Mouse (Mus musculus) CH12.LX (cell line): Measurements from ENCODE around the gene Zfp607a. TPM values are rescaled to one million over a fixed set of nuclear protein-coding genes. Genes with fewer than 3 reads are reported as not detected.
"Not testable (repeated sequence)": the region's sequence is repeated elsewhere in the genome, so short reads cannot be mapped to it uniquely, and the experiment has no call there.

Source experiments
- DNase-seq: peaks from one replicate; pipeline ENCODE4 v3.0.0-alpha.2; 2013; ENCODE audit errors: extremely low read depth
- H3K27ac ChIP-seq: 2 replicates; pipeline ENCODE4 v1.5.1; 2012; ENCODE audit warnings: low read depth, mild to moderate bottlenecking, control low read depth, moderate library complexity; ENCODE audit not compliant: insufficient read depth
- H3K27me3 ChIP-seq: replicated peaks from 2 replicates; pipeline ENCODE3; 2012; ENCODE audit warnings: inconsistent platforms
- H3K36me3 ChIP-seq, 2 experiments: replicated peaks in 1 of 2; 2 replicates each; pipeline versions ENCODE3 to v1.6.1; 2012; ENCODE audit warnings: inconsistent platforms in 1 of 2, low read length in 1 of 2, mild to moderate bottlenecking in 1 of 2, mixed read lengths in 1 of 2, moderate library complexity in 1 of 2; ENCODE audit not compliant: control insufficient read depth in 1 of 2, insufficient read depth in 1 of 2
- H3K4me1 ChIP-seq, 2 experiments: 2 replicates each; pipeline ENCODE4 v1.6.1; 2012; ENCODE audit warnings: inconsistent platforms in 1 of 2, moderate library complexity in 1 of 2; ENCODE audit not compliant: insufficient read depth in 2 of 2, control insufficient read depth in 1 of 2
- H3K4me2 ChIP-seq: 2 replicates; pipeline ENCODE4 v1.6.1; 2012; ENCODE audit warnings: low read depth, mild to moderate bottlenecking, control low read depth; ENCODE audit not compliant: poor library complexity, insufficient read depth, severe bottlenecking
- H3K4me3 ChIP-seq, 3 experiments: fragments of 150-350 bp in 1 of 3; sonication (generic) in 1 of 3; replicated peaks in 1 of 3; 2 replicates each; pipeline versions ENCODE3 to v1.5.1; 2011 to 2012; ENCODE audit warnings: low read depth in 2 of 3, low read length in 2 of 3, mild to moderate bottlenecking in 2 of 3, moderate library complexity in 2 of 3, control low read depth in 1 of 3, improper control_type of control experiment in 1 of 3, inconsistent platforms in 1 of 3, mixed read lengths in 1 of 3; ENCODE audit not compliant: poor library complexity in 1 of 3
- H3K79me2 ChIP-seq: replicated peaks from 2 replicates; pipeline ENCODE4 v1.6.1; 2012; ENCODE audit warnings: mild to moderate bottlenecking, moderate library complexity; ENCODE audit not compliant: control insufficient read depth, poor library complexity, insufficient read depth, severe bottlenecking; ENCODE audit errors: extremely low read depth
- H3K9ac ChIP-seq: 2 replicates; pipeline ENCODE4 v1.6.1; 2012; ENCODE audit warnings: low read depth, mild to moderate bottlenecking, control low read depth, moderate library complexity; ENCODE audit not compliant: insufficient read depth
- H3K9me3 ChIP-seq: replicated peaks from 2 replicates; pipeline ENCODE3; 2012; ENCODE audit warnings: low read length, inconsistent platforms, mixed read lengths
- BHLHE40 ChIP-seq: IDR thresholded peaks from 2 replicates; pipeline ENCODE4 v1.6.1; 2011; ENCODE audit warnings: mild to moderate bottlenecking, low read depth, low read length, improper control_type of control experiment
- CHD1 ChIP-seq: IDR thresholded peaks from 2 replicates; pipeline ENCODE4 v1.6.1; 2012; ENCODE audit warnings: low read depth, low read length, improper control_type of control experiment, inconsistent platforms
- CHD2 ChIP-seq: IDR thresholded peaks from 2 replicates; pipeline ENCODE4 v1.6.1; 2011; ENCODE audit warnings: low read length, improper control_type of control experiment
- CTCF ChIP-seq, 2 experiments: IDR thresholded peaks in 1 of 2; conservative IDR thresholded peaks in 1 of 2; 2 replicates each; pipeline ENCODE4 v1.5.1; 2011 to 2012; ENCODE audit warnings: low read depth in 2 of 2, low read length in 2 of 2, improper control_type of control experiment in 1 of 2, inconsistent platforms in 1 of 2, mild to moderate bottlenecking in 1 of 2, moderate library complexity in 1 of 2
- E2F4 ChIP-seq: IDR thresholded peaks from 2 replicates; pipeline ENCODE4 v1.6.1; 2011; ENCODE audit warnings: low read depth, low read length, improper control_type of control experiment; ENCODE audit not compliant: insufficient replicate concordance
- ELF1 ChIP-seq: IDR thresholded peaks from 2 replicates; pipeline ENCODE4 v1.6.1; 2014; ENCODE audit warnings: low read depth, mild to moderate bottlenecking, inconsistent platforms, low read length, improper control_type of control experiment
- GABPA ChIP-seq: IDR thresholded peaks from 2 replicates; pipeline ENCODE4 v1.6.1; 2012; ENCODE audit warnings: low read depth, low read length, improper control_type of control experiment, inconsistent platforms; ENCODE audit not compliant: insufficient replicate concordance
- HCFC1 ChIP-seq: IDR thresholded peaks from 2 replicates; pipeline ENCODE4 v1.6.1; 2012; ENCODE audit warnings: low read depth, mild to moderate bottlenecking, inconsistent platforms, low read length, improper control_type of control experiment
- IRF4 ChIP-seq: IDR thresholded peaks from 2 replicates; pipeline ENCODE4 v1.6.1; 2014; ENCODE audit warnings: low read depth, mild to moderate bottlenecking, inconsistent platforms, low read length, improper control_type of control experiment
- JUN ChIP-seq: IDR thresholded peaks from 2 replicates; pipeline ENCODE4 v1.6.1; 2011; ENCODE audit warnings: low read depth, mild to moderate bottlenecking, low read length, improper control_type of control experiment, moderate library complexity; ENCODE audit not compliant: insufficient read depth
- MAFK ChIP-seq: IDR thresholded peaks from 2 replicates; pipeline ENCODE4 v1.6.1; 2011; ENCODE audit warnings: low read length, improper control_type of control experiment; ENCODE audit not compliant: insufficient replicate concordance
- MAX ChIP-seq: IDR thresholded peaks from 2 replicates; pipeline ENCODE4 v1.6.1; 2011; ENCODE audit warnings: low read length, improper control_type of control experiment
- MEF2A ChIP-seq: IDR thresholded peaks from 2 replicates; pipeline ENCODE4 v1.6.1; 2014; ENCODE audit warnings: low read depth, mild to moderate bottlenecking, inconsistent platforms, low read length, improper control_type of control experiment, borderline replicate concordance
- MXI1 ChIP-seq: IDR thresholded peaks from 2 replicates; pipeline ENCODE4 v1.6.1; 2011; ENCODE audit warnings: mild to moderate bottlenecking, low read depth, low read length, improper control_type of control experiment
- MYC ChIP-seq: IDR thresholded peaks from 2 replicates; pipeline ENCODE4 v1.6.1; 2011; ENCODE audit warnings: low read depth, mild to moderate bottlenecking, improper control_type of control experiment, low read length
- NELFE ChIP-seq: IDR thresholded peaks from 2 replicates; pipeline ENCODE4 v1.6.1; 2011; ENCODE audit warnings: low read depth, low read length, improper control_type of control experiment
- PAX5 ChIP-seq: IDR thresholded peaks from 2 replicates; pipeline ENCODE4 v1.6.1; 2012; ENCODE audit warnings: low read length, inconsistent platforms, mixed read lengths
- POLR2A ChIP-seq: IDR thresholded peaks from 2 replicates; pipeline ENCODE4 v1.6.1; 2011; ENCODE audit warnings: low read depth, mild to moderate bottlenecking, improper control_type of control experiment, low read length
- POLR2AphosphoS2 ChIP-seq: IDR thresholded peaks from 2 replicates; pipeline ENCODE4 v1.6.1; 2011; ENCODE audit warnings: low read depth, low read length, improper control_type of control experiment
- RAD21 ChIP-seq: IDR thresholded peaks from 2 replicates; pipeline ENCODE4 v1.6.1; 2011; ENCODE audit warnings: low read depth, mild to moderate bottlenecking, low read length, improper control_type of control experiment, moderate library complexity
- RCOR1 ChIP-seq: conservative IDR thresholded peaks from 2 replicates; pipeline ENCODE4 v1.6.1; 2012; ENCODE audit warnings: low read depth, mild to moderate bottlenecking, inconsistent platforms, low read length, improper control_type of control experiment
- SIN3A ChIP-seq: IDR thresholded peaks from 2 replicates; pipeline ENCODE4 v1.6.1; 2012; ENCODE audit warnings: low read length, improper control_type of control experiment, inconsistent platforms
- SMC3 ChIP-seq: IDR thresholded peaks from 2 replicates; pipeline ENCODE4 v1.6.1; 2011; ENCODE audit warnings: low read depth, low read length, improper control_type of control experiment
- UBTF ChIP-seq: IDR thresholded peaks from 2 replicates; pipeline ENCODE4 v1.6.1; 2012; ENCODE audit warnings: low read depth, mild to moderate bottlenecking, inconsistent platforms, low read length, improper control_type of control experiment, moderate library complexity
- USF1 ChIP-seq: IDR thresholded peaks from 2 replicates; pipeline ENCODE4 v1.6.1; 2014; ENCODE audit warnings: low read depth, mild to moderate bottlenecking, inconsistent platforms, low read length, improper control_type of control experiment
- USF2 ChIP-seq: conservative IDR thresholded peaks from 2 replicates; pipeline ENCODE4 v1.6.1; 2011; ENCODE audit warnings: low read depth, low read length, improper control_type of control experiment
- ZC3H11A ChIP-seq: IDR thresholded peaks from 2 replicates; pipeline ENCODE4 v1.6.1; 2012; ENCODE audit warnings: low read depth, mild to moderate bottlenecking, inconsistent platforms, low read length, improper control_type of control experiment
- ZMIZ1 ChIP-seq: IDR thresholded peaks from 2 replicates; pipeline ENCODE4 v1.6.1; 2012; ENCODE audit warnings: low read depth, mild to moderate bottlenecking, inconsistent platforms, low read length, improper control_type of control experiment
- ZNF384 ChIP-seq: IDR thresholded peaks from 2 replicates; pipeline ENCODE4 v1.6.1; 2012; ENCODE audit warnings: low read depth, low read length, improper control_type of control experiment, inconsistent platforms
- dilution Hi-C: fragments of 300-500 bp; cut with MboI; formaldehyde crosslinking; loops from 2 replicates; pipeline ENCODE4 v1.14.3; 2020; ENCODE audit warnings: low sequenced_read_pairs; ENCODE audit not compliant: extremely low pct_unique_long_range_greater_than_20kb, extremely low pct_ligation_motif_present
- in situ Hi-C: fragments of 300-500 bp; cut with MboI; formaldehyde crosslinking; loops from 3 replicates; pipeline ENCODE4 v1.14.3; 2019; ENCODE audit warnings: low sequenced_read_pairs, low pct_ligation_motif_present, low pct_unique_long_range_greater_than_20kb, mixed read lengths
- polyA plus RNA-seq: library from polyadenylated mRNA; unstranded; fragments of >175 nt; gene quantifications from 2 replicates; pipeline ENCODE4 v1.2.1, GENCODE M21; 2012; ENCODE audit warnings: low read depth; ENCODE audit not compliant: insufficient read length
- total RNA-seq, 2 experiments: library from RNA; depleted of rRNA; stranded (reverse); fragments of 300-350 nt in 1 of 2; fragments of >200 nt in 1 of 2; gene quantifications; 2 replicates each; pipeline ENCODE4 v1.2.3; 2012 to 2014

The Zfp607a gene
- total and polyA plus RNA-seq, 3 experiments = 5.8 to 7.0 (median 6.8) TPM

GRCm38 (mm10) chr7:27927041-27927440, 69.7 kb downstream of the Zfp607a start:
- in situ Hi-C loops = loop anchor here (25.0 kb wide), 1 partner anchor 90 kb away; the partner anchor contains the start of gene Zfp59
- H3K4me2 ChIP-seq = not testable (repeated sequence)

GRCm38 (mm10) chr7:27928818-27929695, 71.7 kb downstream of the Zfp607a start, which contains the start of gene Zfp974:
TSS of gene Zfp974 (minus strand) at chr7:27929460.
- Histone ChIP-seq H3K79me2 (peaks cover 3% of the 10 kb centered on the region), H3K4me2 (peak within 1 kb of the TSS; percentile 81), H3K9ac (peak within 1 kb of the TSS; percentile 75), H3K27me3 (no peaks in the 10 kb centered on the region), H3K9me3 (no peaks in the 10 kb centered on the region), H3K36me3 (peaks cover 6 to 12% of the 10 kb centered on the region in 2 experiments), H3K4me3 (peak within 1 kb of the TSS; percentile 69 to 77 (median 71)), H3K4me1 (peaks cover 13 to 39% of the 10 kb centered on the region in 2 experiments), H3K27ac (no peak within 1 kb of the TSS)
- in situ Hi-C loops (loop anchor here (25.0 kb wide), 1 partner anchor 92 kb away; the partner anchor contains the start of gene Zfp59), dilution Hi-C loops (no loop called here)
- peak; percentile 76 for DNase-seq
- TF ChIP-seq POLR2AphosphoS2 = no peak
- peak; percentile 28; the same call in 1 of the 2 replicates for TF ChIP-seq MEF2A
- TF ChIP-seq GABPA = no peak
- peak; percentile 89 for TF ChIP-seq ELF1
- 0 out of 2 replicates have a peak, but pooled peaks have one; percentile 45 for TF ChIP-seq CHD1
- TF ChIP-seq USF1 = no peak
- peak; percentile 53; the same call in 1 of the 2 replicates for TF ChIP-seq IRF4
- TF ChIP-seq MYC = peak; percentile 88
- TF ChIP-seq BHLHE40 = no peak
- peak; percentile 66 for TF ChIP-seq POLR2A
- no peak for TF ChIP-seq E2F4
- TF ChIP-seq PAX5 = no peak
- TF ChIP-seq SMC3 = no peak
- TF ChIP-seq CTCF (conservative IDR thresholded peaks at IDR 0.05 in 1 of 2, IDR thresholded peaks at IDR 0.05 in 1 of 2; ENCODE audit: low read depth in 2 of 2, low read length in 2 of 2) = no peak
- no peak for TF ChIP-seq RAD21
- peak; percentile 38; the same call in 1 of the 2 replicates for TF ChIP-seq NELFE
- TF ChIP-seq ZMIZ1 = peak; percentile 51; the same call in 1 of the 2 replicates
- TF ChIP-seq CHD2 = 0 out of 2 replicates have a peak, but pooled peaks have one; percentile 28
- peak; percentile 81 for TF ChIP-seq SIN3A
- TF ChIP-seq RCOR1 = no peak
- no peak for TF ChIP-seq MAFK
- 0 out of 2 replicates have a peak, but pooled peaks have one; percentile 64 for TF ChIP-seq UBTF
- no peak for TF ChIP-seq ZC3H11A
- no peak for TF ChIP-seq JUN
- TF ChIP-seq ZNF384 = no peak
- peak; percentile 75 for TF ChIP-seq HCFC1
- TF ChIP-seq MXI1 = peak; percentile 79
- no peak for TF ChIP-seq USF2

More at GRCm38 (mm10) chr7:27927041-27927440, 69.7 kb downstream of the Zfp607a start:
- not testable (repeated sequence) for DNase-seq, H3K4me3 ChIP-seq, H3K9ac ChIP-seq
- 0 out of 2 replicates have a peak, but pooled peaks have one; percentile 25 for TF ChIP-seq MAX
- 0 out of 2 replicates have a peak, but pooled peaks have one; percentile 29 for TF ChIP-seq POLR2A
- TF ChIP-seq ELF1 = peak; percentile 52
- TF ChIP-seq MYC = 0 out of 2 replicates have a peak, but pooled peaks have one; percentile 15
- TF ChIP-seq, all 38 proteins: peak for 4; not testable (repeated sequence) for 34
- H3K79me2 ChIP-seq, dilution Hi-C loops, H3K27me3 ChIP-seq, H3K9me3 ChIP-seq, H3K27ac ChIP-seq: not testable (repeated sequence)
- Histone ChIP-seq H3K36me3 (peaks cover 6 to 13% of the 10 kb centered on the region in 2 experiments), H3K4me1 (peaks cover 7 to 25% of the 10 kb centered on the region in 2 experiments; a peak in 3 of 4 replicates)
